Mouse (Mus musculus) duodenum, adult 2 months (tissue): ENCODE measurements around the gene Ufc1. TPM values are rescaled to one million over a fixed set of nuclear protein-coding genes. Genes with fewer than 3 reads are reported as not detected.

Experiments used
- polyA plus RNA-seq: library from polyadenylated mRNA; depleted of rRNA; stranded (reverse); fragments of >200 nt; gene quantifications from 2 replicates; pipeline ENCODE4 v1.2.3, GENCODE M21; 2012; ENCODE audit warnings: low replicate concordance; rRNA removed

Gene Ufc1
- 10.2 and 10.3 TPM in 2 replicates for polyA plus RNA-seq

DNA sequence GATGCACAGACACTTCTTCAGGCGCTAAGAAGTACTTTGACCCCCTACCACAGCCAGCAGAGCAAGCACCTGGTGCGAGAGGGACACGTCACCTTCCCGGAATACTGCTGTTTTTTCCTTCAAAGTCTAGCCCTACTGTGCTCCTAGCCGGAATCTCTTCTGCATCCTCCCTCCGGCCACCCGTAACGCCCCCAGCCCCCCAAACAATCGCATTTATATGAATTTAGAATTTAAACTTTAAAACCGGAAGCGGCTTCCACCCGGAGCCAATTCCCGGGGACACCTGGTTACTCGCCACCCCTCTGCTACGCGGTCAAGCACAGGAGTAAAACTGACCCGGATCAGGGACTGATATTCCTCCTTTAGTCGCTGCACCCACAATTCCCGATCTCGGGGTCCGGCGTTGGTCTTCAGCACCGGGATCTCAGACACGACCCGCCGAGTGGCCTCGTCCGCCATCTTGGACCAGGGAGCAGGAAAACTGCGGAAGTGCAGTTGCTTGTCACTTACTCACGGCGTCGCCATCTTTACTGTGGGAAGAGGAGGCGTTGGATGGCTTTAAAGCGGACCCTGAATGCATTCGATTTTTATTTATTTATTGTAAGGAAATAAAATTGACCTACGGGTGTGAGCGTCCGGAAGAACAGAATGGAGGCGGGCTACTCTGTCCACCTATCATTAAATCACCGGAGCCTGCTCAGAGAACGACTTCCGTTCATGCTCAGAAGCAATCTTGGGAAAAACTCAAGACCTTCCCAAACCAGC, at the start of gene Ufc1:
Gene Ufc1, minus strand, starts transcription at position 727 of the 765 bp plus-strand sequence.

GRCm38 (mm10) chr1:171328839-171329432, 34.1 kb upstream of the Ufc1 start, which contains the start of gene Dedd:
Dedd (plus strand) TSS chr1:171329145.

DNA sequence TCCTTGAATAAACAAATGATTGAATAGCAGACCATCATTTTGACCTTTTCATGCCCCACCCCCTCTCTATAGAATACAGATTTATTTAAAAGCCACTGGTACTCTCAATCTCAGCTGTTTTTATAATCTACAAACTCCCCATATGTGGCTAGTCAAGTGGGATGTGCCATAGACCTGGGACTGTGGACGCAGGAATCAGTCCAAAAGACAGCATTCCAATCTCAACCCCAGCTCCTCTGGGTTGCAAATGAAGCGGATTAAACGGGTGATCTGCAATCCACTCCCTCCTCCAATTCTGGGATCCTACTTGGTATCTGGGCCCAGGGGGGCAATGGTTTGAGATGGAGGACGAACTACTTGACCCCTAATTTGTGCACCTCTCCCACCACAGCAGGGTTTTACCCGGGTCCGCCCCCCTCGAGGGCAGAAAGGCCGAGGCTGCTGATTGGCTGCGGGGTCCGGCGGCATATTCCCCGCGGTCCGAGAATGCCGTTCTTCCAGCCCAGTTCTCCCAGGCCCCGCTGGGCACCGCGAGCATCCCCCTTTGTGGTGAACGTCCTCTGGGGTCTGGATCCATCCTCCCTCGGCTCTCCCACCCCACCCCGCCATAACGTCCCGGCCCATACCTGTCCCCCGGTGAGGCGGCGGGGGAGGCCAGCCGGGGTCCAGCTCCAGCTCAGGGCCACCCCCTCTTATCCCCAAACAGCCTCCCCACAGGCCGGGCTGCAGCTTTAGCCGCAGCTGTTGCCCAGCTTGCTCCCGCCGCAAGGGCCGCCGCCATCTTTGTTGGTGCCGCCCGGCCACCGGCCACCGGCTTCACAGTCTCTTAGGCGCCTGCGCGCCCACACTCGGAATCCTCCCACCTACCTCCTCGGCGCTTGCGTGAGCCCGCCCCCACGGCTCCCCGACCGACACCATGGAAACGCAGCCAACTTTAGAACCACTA, 7.4 kb downstream of the Ufc1 start, which contains the start of gene Usp21:
Gene Usp21, minus strand, starts transcription at position 856 of the 946 bp plus-strand sequence.

GRCm38 (mm10) chr1:171280916-171281527, 13.8 kb downstream of the Ufc1 start, which contains the start of gene Ppox:
Ppox (minus strand) TSS chr1:171281186.

DNA sequence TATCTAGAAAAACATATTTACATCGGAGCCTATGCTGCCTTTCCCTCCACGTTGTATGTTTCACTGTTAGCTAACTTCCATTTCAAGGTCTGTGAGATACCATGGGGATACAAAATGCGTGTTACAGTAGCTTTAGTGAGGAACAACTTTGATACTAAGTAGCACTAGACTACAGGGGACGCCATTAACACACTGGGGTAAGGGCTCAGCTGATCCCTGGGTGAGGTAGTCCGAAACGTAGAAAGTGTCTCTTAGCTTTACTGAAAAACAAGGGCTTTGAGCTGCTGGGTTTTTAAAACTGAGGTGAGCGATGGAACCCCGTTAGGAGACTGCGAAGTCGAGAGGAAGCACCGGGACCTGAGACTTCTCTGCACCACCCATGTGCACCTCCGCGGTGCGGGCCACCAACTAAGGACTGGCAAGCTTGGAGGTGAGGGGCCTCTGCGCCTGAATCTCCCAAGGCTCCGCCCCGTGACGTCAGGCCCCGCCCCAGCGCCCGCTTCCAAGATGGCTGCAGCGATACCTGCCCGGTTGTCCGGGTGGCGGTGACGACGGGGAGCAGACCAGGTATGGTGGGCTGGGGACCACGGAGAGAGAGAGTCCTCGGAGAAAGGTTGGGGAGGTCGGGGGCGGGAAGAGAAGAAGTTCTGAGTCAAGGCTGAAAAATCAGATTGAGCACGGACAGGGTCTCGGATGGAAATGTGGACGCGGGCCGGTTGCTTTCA, 24.8 kb downstream of the Ufc1 start, which contains the start of gene B4galt3:
Gene B4galt3, plus strand, starts transcription at position 481 of the 725 bp plus-strand sequence.

DNA sequence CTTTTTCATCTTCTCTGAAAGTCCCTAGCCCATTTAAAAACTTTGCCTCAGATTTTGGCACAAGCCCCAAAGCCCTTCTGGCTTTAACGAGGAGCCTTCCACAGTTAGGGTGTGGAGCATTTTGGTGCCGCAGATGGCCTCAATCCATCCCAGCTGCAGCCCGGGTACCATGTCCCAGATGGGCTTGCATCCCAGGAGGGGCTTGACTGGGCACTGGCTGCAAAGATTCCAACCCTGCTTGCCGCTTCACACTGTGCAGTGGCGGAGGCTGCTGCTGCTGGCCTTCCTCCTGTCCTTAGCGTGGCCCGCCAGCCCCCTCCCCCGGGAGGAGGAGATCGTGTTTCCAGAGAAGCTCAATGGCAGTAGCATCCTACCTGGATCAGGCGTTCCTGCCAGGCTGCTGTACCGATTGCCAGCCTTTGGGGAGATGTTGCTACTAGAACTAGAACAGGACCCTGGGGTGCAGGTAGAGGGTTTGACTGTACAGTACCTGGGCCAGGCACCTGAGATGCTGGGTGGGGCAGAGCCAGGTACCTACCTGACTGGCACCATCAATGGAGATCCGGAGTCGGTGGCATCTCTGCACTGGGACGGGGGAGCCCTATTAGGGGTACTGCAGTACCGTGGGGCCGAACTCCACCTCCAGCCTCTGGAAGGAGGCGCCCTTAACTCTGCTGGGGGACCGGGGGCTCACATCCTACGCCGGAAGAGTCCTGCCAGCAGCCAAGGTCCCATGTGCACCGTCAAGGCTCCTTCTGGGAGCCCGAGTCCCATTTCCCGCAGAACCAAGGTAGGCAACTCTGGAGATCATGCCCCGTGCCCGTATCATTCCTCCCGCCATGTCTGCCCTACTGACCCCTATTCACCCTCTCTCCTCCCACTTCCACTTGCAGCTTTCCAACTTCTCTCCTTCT, 43.9 kb downstream of the Ufc1 start, which contains the start of gene Ndufs2:
Gene Ndufs2, minus strand, starts transcription at position 709 of the 914 bp plus-strand sequence.

GRCm38 (mm10) chr1:171249913-171250600, 44.8 kb downstream of the Ufc1 start, which contains the start of gene Adamts4:
Adamts4 (plus strand) TSS chr1:171250421.

Other genes starting within 250 kb of the Ufc1 start
- 2.3 and 4.7 TPM in 2 replicates for gene Fcgr3, start 230.1 kb downstream of the Ufc1 start, polyA plus RNA-seq
- 0.90 and 4.3 TPM in 2 replicates for gene Cfap126, start 181.1 kb downstream of the Ufc1 start, polyA plus RNA-seq
- gene Sdhc, start 144.4 kb downstream of the Ufc1 start, polyA plus RNA-seq: 189 and 291 TPM in 2 replicates
- 0.25 and 0.82 TPM in 2 replicates for gene Mpz, start 144.3 kb downstream of the Ufc1 start, polyA plus RNA-seq
- 27.8 and 42.5 TPM in 2 replicates for gene Pcp4l1, start 98.8 kb downstream of the Ufc1 start, polyA plus RNA-seq
- gene Nr1i3, start 81.1 kb downstream of the Ufc1 start, polyA plus RNA-seq: 41.3 and 48.7 TPM in 2 replicates
- gene Tomm40l, start 72.5 kb downstream of the Ufc1 start, polyA plus RNA-seq: 26.9 and 29.4 TPM in 2 replicates
- 2.0 and 3.7 TPM in 2 replicates for gene Apoa2, start 70.0 kb downstream of the Ufc1 start, polyA plus RNA-seq
- gene Fcer1g, start 60.7 kb downstream of the Ufc1 start, polyA plus RNA-seq: 24.2 and 71.8 TPM in 2 replicates
- gene Adamts4, start 44.6 kb downstream of the Ufc1 start, polyA plus RNA-seq: 1.6 and 1.8 TPM in 2 replicates
- 127 and 139 TPM in 2 replicates for gene Ndufs2, start 43.6 kb downstream of the Ufc1 start, polyA plus RNA-seq
- 86.3 and 126 TPM in 2 replicates for gene B4galt3, start 24.7 kb downstream of the Ufc1 start, polyA plus RNA-seq
- gene Ppox, start 13.8 kb downstream of the Ufc1 start, polyA plus RNA-seq: 26.6 and 36.8 TPM in 2 replicates
- 30.2 and 30.4 TPM in 2 replicates for gene Usp21, start 7.0 kb downstream of the Ufc1 start, polyA plus RNA-seq
- gene Dedd, start 34.1 kb upstream of the Ufc1 start, polyA plus RNA-seq: 23.2 and 33.7 TPM in 2 replicates
- 60.9 and 66.1 TPM in 2 replicates for gene Nit1, start 50.6 kb upstream of the Ufc1 start, polyA plus RNA-seq
- gene Pfdn2, start 50.6 kb upstream of the Ufc1 start, polyA plus RNA-seq: 1.4 and 1.5 TPM in 2 replicates
- gene Klhdc9, start 65.8 kb upstream of the Ufc1 start, polyA plus RNA-seq: 0.37 and 0.47 TPM in 2 replicates
- 0.15 and 1.1 TPM in 2 replicates for gene Nectin4, start 75.1 kb upstream of the Ufc1 start, polyA plus RNA-seq
- 3.3 and 4.2 TPM in 2 replicates for gene Arhgap30, start 93.9 kb upstream of the Ufc1 start, polyA plus RNA-seq
- 58.8 and 75.3 TPM in 2 replicates for gene Usf1, start 116.3 kb upstream of the Ufc1 start, polyA plus RNA-seq
- gene Tstd1, start 123.8 kb upstream of the Ufc1 start, polyA plus RNA-seq: 97.3 and 129 TPM in 2 replicates
- gene F11r, start 142.5 kb upstream of the Ufc1 start, polyA plus RNA-seq: 49.6 and 100 TPM in 2 replicates
- gene Alyref2, start 208.5 kb upstream of the Ufc1 start, polyA plus RNA-seq: 2.1 and 6.4 TPM in 2 replicates
- gene Itln1, start 240.3 kb upstream of the Ufc1 start, polyA plus RNA-seq: 328 and 1,186 TPM in 2 replicates